Mouse (Mus musculus) CH12.LX (cell line): Measurements from ENCODE around the gene Sgpp2.

Source experiments
- CTCF ChIP-seq, 2 experiments: IDR thresholded peaks in 1 of 2; conservative IDR thresholded peaks in 1 of 2; 2 replicates each; pipeline ENCODE4 v1.5.1; 2011 to 2012; ENCODE audit warnings: low read depth in 2 of 2, low read length in 2 of 2, improper control_type of control experiment in 1 of 2, inconsistent platforms in 1 of 2, mild to moderate bottlenecking in 1 of 2, moderate library complexity in 1 of 2
- EP300 ChIP-seq: IDR thresholded peaks from 2 replicates; pipeline ENCODE4 v1.6.1; 2011; ENCODE audit warnings: low read length, improper control_type of control experiment
- JUND ChIP-seq: conservative IDR thresholded peaks from 2 replicates; pipeline ENCODE4 v1.6.1; 2011; ENCODE audit warnings: low read depth, low read length, improper control_type of control experiment
- MAX ChIP-seq: IDR thresholded peaks from 2 replicates; pipeline ENCODE4 v1.6.1; 2011; ENCODE audit warnings: low read length, improper control_type of control experiment
- POLR2A ChIP-seq: IDR thresholded peaks from 2 replicates; pipeline ENCODE4 v1.6.1; 2011; ENCODE audit warnings: low read depth, mild to moderate bottlenecking, improper control_type of control experiment, low read length
- POLR2AphosphoS2 ChIP-seq: IDR thresholded peaks from 2 replicates; pipeline ENCODE4 v1.6.1; 2011; ENCODE audit warnings: low read depth, low read length, improper control_type of control experiment
- RAD21 ChIP-seq: IDR thresholded peaks from 2 replicates; pipeline ENCODE4 v1.6.1; 2011; ENCODE audit warnings: low read depth, mild to moderate bottlenecking, low read length, improper control_type of control experiment, moderate library complexity
- RCOR1 ChIP-seq: conservative IDR thresholded peaks from 2 replicates; pipeline ENCODE4 v1.6.1; 2012; ENCODE audit warnings: low read depth, mild to moderate bottlenecking, inconsistent platforms, low read length, improper control_type of control experiment
- USF1 ChIP-seq: IDR thresholded peaks from 2 replicates; pipeline ENCODE4 v1.6.1; 2014; ENCODE audit warnings: low read depth, mild to moderate bottlenecking, inconsistent platforms, low read length, improper control_type of control experiment
- ZC3H11A ChIP-seq: IDR thresholded peaks from 2 replicates; pipeline ENCODE4 v1.6.1; 2012; ENCODE audit warnings: low read depth, mild to moderate bottlenecking, inconsistent platforms, low read length, improper control_type of control experiment

DNA sequence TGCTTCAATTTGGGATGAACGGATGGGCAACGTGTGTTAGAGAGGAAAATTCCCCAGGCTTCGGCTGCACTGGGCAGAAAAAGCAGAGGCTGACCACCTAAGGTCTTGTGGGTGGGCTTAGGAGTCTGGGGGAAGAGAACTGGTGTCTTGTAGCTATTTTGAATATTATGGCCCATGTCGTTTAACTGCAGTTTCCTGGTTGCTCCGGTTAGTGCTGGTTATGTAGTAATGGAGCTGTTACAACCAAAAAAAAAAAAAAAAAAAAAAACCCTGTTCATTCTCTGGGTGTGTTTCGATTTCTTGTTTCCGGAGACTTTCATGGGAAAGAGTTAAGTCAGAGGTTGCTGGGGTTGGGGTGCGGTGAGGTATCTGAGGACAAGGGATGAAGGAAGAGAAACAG, 12.7 kb downstream of the Sgpp2 start:
- no peak for TF ChIP-seq ZC3H11A
- TF ChIP-seq JUND: no peak
- TF ChIP-seq POLR2AphosphoS2: no peak
- TF ChIP-seq CTCF (conservative IDR thresholded peaks at IDR 0.05 in 1 of 2, IDR thresholded peaks at IDR 0.05 in 1 of 2; ENCODE audit: low read depth in 2 of 2, low read length in 2 of 2): no peak
- no peak for TF ChIP-seq POLR2A
- TF ChIP-seq MAX: no peak
- no peak for TF ChIP-seq USF1
- no peak for TF ChIP-seq RAD21
- TF ChIP-seq EP300: no peak
- no peak for TF ChIP-seq RCOR1
